Mouse (Mus musculus) lung, adult 2 months (tissue): ENCODE measurements around the gene 1700001O22Rik.

Source experiments
- CTCF ChIP-seq: fragments of 200-500 bp; IDR thresholded peaks from 2 replicates; pipeline ENCODE4 v1.5.1; 2011; ENCODE audit warnings: mild to moderate bottlenecking, low read length, control low read depth; ENCODE audit not compliant: insufficient read depth
- POLR2A ChIP-seq: fragments of 200-500 bp; IDR thresholded peaks from 2 replicates; pipeline ENCODE4 v1.6.1; 2011; ENCODE audit warnings: low read depth, mild to moderate bottlenecking, control low read depth, low read length, borderline replicate concordance; ENCODE audit errors: extremely low read depth

DNA sequence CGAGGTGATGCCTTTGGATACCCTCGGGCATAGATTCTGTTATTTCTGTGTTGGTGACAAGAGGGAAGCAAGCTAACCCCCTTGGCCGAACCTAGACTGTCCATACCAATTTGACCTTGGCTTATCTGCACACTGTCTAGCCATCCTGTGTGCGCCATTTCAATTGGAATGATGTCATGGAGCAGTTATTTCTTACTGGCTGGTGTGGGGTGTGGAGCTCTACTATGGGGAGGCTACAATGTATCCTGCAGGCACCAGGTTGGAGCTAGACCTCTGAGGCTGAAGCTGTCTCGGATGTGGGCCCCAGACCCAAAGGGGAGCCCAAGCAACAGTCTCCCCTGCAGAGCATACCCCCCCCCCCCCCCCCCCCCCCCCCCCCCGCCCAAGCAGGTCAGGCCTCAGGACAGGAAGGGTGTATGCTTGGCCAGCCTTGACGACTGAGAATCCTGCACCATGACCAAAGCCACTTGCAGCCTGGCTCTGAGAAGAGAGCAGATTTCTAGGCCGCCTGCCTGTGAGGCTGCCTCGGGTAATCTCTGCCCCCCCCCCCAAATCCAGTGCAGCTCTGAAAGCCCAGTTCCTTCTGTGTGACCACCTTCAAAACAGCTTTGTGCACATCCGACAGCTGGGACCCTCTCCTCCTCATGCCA is 31.0 kb upstream of the 1700001O22Rik start, which contains the start of gene Prrx2:
- TF ChIP-seq CTCF = no peak
- no peak for TF ChIP-seq POLR2A
